Mouse (Mus musculus) kidney, postnatal 0 days (tissue): Measurements from ENCODE around the gene Exosc3. TPM values are rescaled to one million over a fixed set of nuclear protein-coding genes. Genes with fewer than 3 reads are reported as not detected.
"Not testable (repeated sequence)": the region's sequence is repeated elsewhere in the genome, so short reads cannot be mapped to it uniquely, and the experiment has no call there.

Experiments used
- ATAC-seq: fragments of 200-750 bp; cut with Nextera tagmentation; replicated peaks from 2 replicates; pipeline ENCODE4 v1.8.0; 2017; ENCODE audit warnings: low read depth, moderate number of reproducible peaks, moderate TSS enrichment, moderate library complexity; ENCODE audit not compliant: low FRiP score
- DNase-seq: peaks from one replicate; pipeline ENCODE4 v3.0.0-alpha.2; 2016; ENCODE audit warnings: low spot score
- H3K27ac ChIP-seq: fragments of 300-500 bp; sonication (generic); 2 replicates; pipeline ENCODE4 v1.5.1; 2014; ENCODE audit warnings: mild to moderate bottlenecking
- H3K27me3 ChIP-seq: fragments of 300-500 bp; sonication (generic); 2 replicates; pipeline ENCODE4 v1.6.1; 2014; ENCODE audit warnings: low read length, mixed read lengths; ENCODE audit not compliant: insufficient read depth
- H3K36me3 ChIP-seq: fragments of 300-500 bp; sonication (generic); 2 replicates; pipeline ENCODE4 v1.6.1; 2014; ENCODE audit warnings: low read length, mixed read lengths; ENCODE audit not compliant: insufficient read depth
- H3K4me1 ChIP-seq: fragments of 300-500 bp; sonication (generic); replicated peaks from 2 replicates; pipeline ENCODE4 v1.6.1; 2014; ENCODE audit warnings: antibody characterized with exemption, low read length, mixed read lengths; ENCODE audit not compliant: insufficient read depth
- H3K4me2 ChIP-seq: fragments of 300-500 bp; sonication (generic); 2 replicates; pipeline ENCODE4 v1.6.1; 2014; ENCODE audit warnings: mild to moderate bottlenecking, low read length, moderate library complexity, mixed read lengths
- H3K4me3 ChIP-seq: fragments of 300-500 bp; sonication (generic); replicated peaks from 2 replicates; pipeline ENCODE4 v1.5.1; 2014; ENCODE audit warnings: low read depth, low read length
- H3K9ac ChIP-seq: fragments of 300-500 bp; sonication (generic); 2 replicates; pipeline ENCODE4 v1.6.1; 2014; ENCODE audit warnings: low read depth, low read length
- H3K9me3 ChIP-seq: fragments of 300-500 bp; sonication (generic); replicated peaks from 2 replicates; pipeline ENCODE4 v1.6.1; 2016; ENCODE audit warnings: low read length, inconsistent platforms, mixed read lengths
- CTCF ChIP-seq: IDR thresholded peaks from 2 replicates; pipeline ENCODE4 v1.5.1; 2016; ENCODE audit warnings: antibody characterized with exemption, low read depth, mild to moderate bottlenecking, moderate library complexity
- WGBS: fragments of 180-500 bp; shearing (Covaris S2); extraction: QIAGEN DNeasy Blood & Tissue Kit; methylation state at CpG from one replicate; pipeline ENCODE4 v1.1.7; 2014; 5-methylcytosine and 5-hydroxymethylcytosine counted together
- polyA plus RNA-seq: library from polyadenylated mRNA; unstranded; fragments of >200 nt; fragmentation: Nextera tagmentation; extraction: Ambion mirVana; gene quantifications from 2 replicates; pipeline ENCODE4 v1.2.1, GENCODE M21; 2015

Exosc3 gene
- 76.5 and 76.7 TPM in 2 replicates for polyA plus RNA-seq

- Histone ChIP-seq H3K36me3 (no peaks in the 10 kb centered on the region), H3K9me3 (no peaks in the 10 kb centered on the region), H3K27me3 (no peaks in the 10 kb centered on the region), H3K27ac (peak within 1 kb of the TSS; percentile 99), H3K9ac (peak within 1 kb of the TSS; percentile 94), H3K4me1 (peaks cover 10% of the 10 kb centered on the region; the same call in 1 of the 2 replicates), H3K4me2 (peak within 1 kb of the TSS; percentile 92), H3K4me3 (peak within 1 kb of the TSS; percentile 93)
- ATAC-seq = peak; percentile 81
- no peak for TF ChIP-seq CTCF
- under 1% methylated on average over 74 of the region's 76 CpGs for WGBS
- DNase-seq = peak; percentile 56
Observed at GRCm38 (mm10) chr4:45342286-45343155, at the start of gene Exosc3. Gene Exosc3 (minus strand): TSS chr4:45342732.

- H3K9ac ChIP-seq = no peak overlapping the region
- 68% methylated on average over 4 of the region's 4 CpGs for WGBS
- no peak overlapping the region for H3K27ac ChIP-seq
- H3K36me3 ChIP-seq = 0 out of 2 replicates have a peak, but pooled peaks cover 5% of the 10 kb centered on the region
- no peak overlapping the region for H3K4me2 ChIP-seq
- TF ChIP-seq CTCF = peak; percentile 38; the same call in 1 of the 2 replicates
- ATAC-seq (no peak), DNase-seq (no peak)
- H3K9me3 ChIP-seq = no peaks in the 10 kb centered on the region
- no peak overlapping the region for H3K4me3 ChIP-seq
- H3K27me3 ChIP-seq = no peaks in the 10 kb centered on the region
- H3K4me1 ChIP-seq = no peaks in the 10 kb centered on the region
Observed at GRCm38 (mm10) chr4:45392099-45392498, 49.6 kb upstream of the Exosc3 start.

DNA sequence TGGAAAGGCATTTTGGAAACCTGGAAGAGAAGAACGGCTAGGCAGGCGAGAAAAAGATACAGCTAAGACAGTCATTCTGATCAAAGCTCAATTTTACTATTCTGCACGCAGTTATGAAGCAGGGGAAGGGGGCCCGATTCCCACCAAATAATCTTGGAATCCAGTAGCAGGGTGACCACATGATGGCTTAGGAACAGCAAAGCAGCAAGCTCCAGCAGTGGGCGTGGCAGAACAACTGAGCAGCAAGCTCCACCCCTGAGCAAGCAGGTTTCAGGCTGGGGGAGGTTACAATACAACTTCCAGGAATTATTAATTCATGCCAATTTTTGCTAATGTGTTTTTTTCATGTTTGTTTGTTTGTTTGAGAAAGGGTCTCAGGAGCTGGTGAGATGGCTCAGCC, 44.8 kb upstream of the Exosc3 start:
- not testable (repeated sequence) for H3K4me2 ChIP-seq, H3K27me3 ChIP-seq, H3K27ac ChIP-seq, H3K4me3 ChIP-seq, DNase-seq, H3K36me3 ChIP-seq, H3K9me3 ChIP-seq, H3K9ac ChIP-seq, H3K4me1 ChIP-seq, ATAC-seq
- 93% methylated on average over 5 of the region's 5 CpGs for WGBS

DNA sequence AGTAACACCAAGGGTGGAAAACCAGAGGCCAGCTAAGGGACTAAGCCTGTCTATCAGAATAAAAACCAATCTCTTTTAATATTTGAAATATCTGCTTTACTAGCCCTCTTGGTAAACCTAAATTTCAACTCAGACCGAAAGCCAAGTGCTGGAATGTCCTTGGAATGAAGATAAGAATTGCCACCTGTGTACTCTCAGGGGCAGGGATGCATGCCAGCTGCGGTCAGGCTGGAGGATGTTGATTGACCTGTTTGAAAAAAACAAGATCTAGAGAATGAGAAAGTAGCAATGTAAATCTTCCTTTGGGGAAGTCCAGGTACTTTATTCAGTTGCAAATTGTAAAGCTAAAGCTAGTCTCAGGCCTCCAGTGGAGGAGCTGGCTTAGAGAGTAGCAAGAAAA, 39.6 kb upstream of the Exosc3 start:
- not testable (repeated sequence) for H3K9ac ChIP-seq, H3K27me3 ChIP-seq, DNase-seq, H3K36me3 ChIP-seq, H3K4me1 ChIP-seq, ATAC-seq, H3K27ac ChIP-seq, H3K4me3 ChIP-seq, H3K9me3 ChIP-seq, H3K4me2 ChIP-seq
- WGBS = 74% methylated on average over 2 of the region's 2 CpGs

- H3K27ac ChIP-seq, H3K9ac ChIP-seq, ATAC-seq, H3K4me3 ChIP-seq, H3K9me3 ChIP-seq, H3K4me2 ChIP-seq, DNase-seq, H3K4me1 ChIP-seq, H3K27me3 ChIP-seq, H3K36me3 ChIP-seq: not testable (repeated sequence)
- WGBS = 75% methylated on average over 10 of the region's 10 CpGs
Observed at GRCm38 (mm10) chr4:45380903-45381580, 38.5 kb upstream of the Exosc3 start.

- Histone ChIP-seq H3K4me2 (no peak overlapping the region), H3K9me3 (no peaks in the 10 kb centered on the region), H3K4me3 (no peak overlapping the region), H3K27ac (no peak overlapping the region), H3K4me1 (no peaks in the 10 kb centered on the region), H3K9ac (no peak overlapping the region), H3K27me3 (no peaks in the 10 kb centered on the region), H3K36me3 (peaks cover 21% of the 10 kb centered on the region)
- 78% methylated on average over 4 of the region's 4 CpGs for WGBS
- DNase-seq (peak; percentile 27), ATAC-seq (no peak)
- TF ChIP-seq CTCF = no peak
Observed at GRCm38 (mm10) chr4:45376573-45376972, 34.0 kb upstream of the Exosc3 start.
